15 mouse cellular contexts compared by ENCODE assay signal in genomic region chr19:53751420-53752185, GRCm38 (mm10).
DNase-seq lines count a peak whose midpoint lies in the region; ATAC-seq and TF ChIP-seq lines count a peak whose summit lies in the region.
"Had no signal": no experiment of that assay in that cellular context is flagged by ENCODE, and none has a peak within 500 bp of the region (broad histone marks: within the 10 kb centered on the region; RNA-seq: fewer than 3 reads in every experiment).

No protein-coding gene starts in this region.

- peaks cover 10% of the 10 kb centered on the region for H3K4me1 ChIP-seq in heart, adult 2 months (ENCODE audit: control insufficient read depth, insufficient read depth, low read length)
- H3K4me1 ChIP-seq in E14TG2a.4 (replicated peaks; ENCODE audit: low read depth, low read length) = peaks cover 29% of the 10 kb centered on the region
- peaks cover 28 to 46% of the 10 kb centered on the region in 2 experiments for H3K4me1 ChIP-seq in heart, embryonic 14.5 days (ENCODE audit: control insufficient read depth in 2 of 2, insufficient read depth in 2 of 2, low read length in 2 of 2)
- H3K4me1 ChIP-seq: forebrain, embryonic 13.5 days had no signal

- peaks cover 3% of the 10 kb centered on the region; the same call in 1 of the 2 replicates for H3K36me3 ChIP-seq in heart, adult 2 months (ENCODE audit: control insufficient read depth, insufficient read depth, low read length)
- H3K36me3 ChIP-seq in E14TG2a.4 (ENCODE audit: insufficient read depth, low read length) = no peaks in the 10 kb centered on the region
- H3K36me3 ChIP-seq in heart, embryonic 14.5 days (ENCODE audit: control insufficient read depth, insufficient read depth, low read length) = 0 out of 2 replicates have a peak, but pooled peaks cover 4% of the 10 kb centered on the region
- H3K36me3 ChIP-seq: liver, embryonic 12.5 days had no signal

- no peaks in the 10 kb centered on the region for H3K27me3 ChIP-seq in heart, adult 2 months (ENCODE audit: control insufficient read depth, insufficient read depth, low read length)
- peaks cover 17% of the 10 kb centered on the region for H3K27me3 ChIP-seq in E14TG2a.4 (ENCODE audit: insufficient read depth, low read length)
- no peaks in the 10 kb centered on the region for H3K27me3 ChIP-seq in heart, embryonic 14.5 days (ENCODE audit: control insufficient read depth, insufficient read depth, low read length)
- H3K27me3 ChIP-seq: CH12.LX; forebrain, embryonic 13.5 days; liver, embryonic 12.5 days had no signal

- no peaks in the 10 kb centered on the region; the same call in 1 of the 2 replicates for H3K79me2 ChIP-seq in heart, adult 2 months (replicated peaks; ENCODE audit: control insufficient read depth, insufficient read depth, low read length)

- TF ChIP-seq EP300 in heart, adult 2 months (IDR thresholded peaks at IDR 0.05; ENCODE audit: insufficient read depth, low read depth, low read length) = no peak

- no peak for TF ChIP-seq CTCF in heart, adult 2 months (IDR thresholded peaks at IDR 0.05)
- no peak for TF ChIP-seq CTCF in E14TG2a.4 (conservative IDR thresholded peaks at IDR 0.05; ENCODE audit: low read length)

- intact Hi-C loops in heart, adult 2 months (cut with DNase I) = loop anchor here (5.0 to 10.0 kb wide), 2 partner anchors 34 to 77 kb away; partner anchors contain the start of gene Rbm20
- intact Hi-C loops in heart, postnatal 14 days (cut with DNase I) = no loop called here

- peaks cover 4% of the 10 kb centered on the region for H3K9me3 ChIP-seq in E14TG2a.4 (ENCODE audit: low read length)
- peaks cover 5% of the 10 kb centered on the region; the same call in 1 of the 2 replicates for H3K9me3 ChIP-seq in heart, embryonic 14.5 days (ENCODE audit: control insufficient read depth, low read length)
- H3K9me3 ChIP-seq: forebrain, embryonic 13.5 days had no signal

- peak overlapping the region; percentile 84 for H3K27ac ChIP-seq in heart, adult 2 months
- peak overlapping the region; percentile 58 to 72 for H3K27ac ChIP-seq in heart, embryonic 14.5 days (replicated peaks in 1 of 2; ENCODE audit: control insufficient read depth in 1 of 2, insufficient read depth in 1 of 2, low read depth in 2 of 2, low read length in 2 of 2)
- H3K27ac ChIP-seq: forebrain, embryonic 13.5 days; hindbrain, postnatal 0 days; liver, embryonic 12.5 days had no signal

- no peak for ATAC-seq in heart, embryonic 14.5 days (ENCODE audit: insufficient number of reproducible peaks, insufficient read depth, low FRiP score, low read depth)
- ATAC-seq in megakaryocyte progenitor cell, adult 5-6 weeks (replicated peaks; ENCODE audit: poor library complexity) = no peak
- ATAC-seq: forebrain, embryonic 13.5 days; hindbrain, postnatal 0 days; liver, embryonic 12.5 days had no signal

- WGBS in heart, adult 2 months = 49% methylated on average over 22 of the region's 22 CpGs
- 51% methylated on average over 22 of the region's 22 CpGs for WGBS in heart, embryonic 14.5 days

- H3K4me2 ChIP-seq in heart, embryonic 14.5 days (ENCODE audit: low read length) = no peak overlapping the region
- H3K4me2 ChIP-seq: forebrain, embryonic 13.5 days; liver, embryonic 12.5 days had no signal

- H3K9ac ChIP-seq in heart, adult 2 months (ENCODE audit: low read depth, low read length) = peak overlapping the region; percentile 19; the same call in 1 of the 2 replicates
- no peak overlapping the region for H3K9ac ChIP-seq in heart, embryonic 14.5 days (ENCODE audit: low read length)
- H3K9ac ChIP-seq: forebrain, embryonic 13.5 days; liver, embryonic 12.5 days had no signal

- DNase-seq in embryo, embryonic 10.5 days (ENCODE audit: low spot score) = peak; percentile 28
- DNase-seq in embryo, embryonic 9.5 days (ENCODE audit: extremely low spot score) = no peak
- DNase-seq in heart, adult 2 months = peak in 1 of 2 experiments; percentile 70
- DNase-seq in heart, postnatal 14 days = no peak
- no peak for DNase-seq in cerebellum, postnatal 14 days
- DNase-seq: cerebellum, postnatal 25 days; kidney, adult 2 months; lung, postnatal 10 days had no signal

- no peak for TF ChIP-seq POLR2A in heart, adult 2 months (IDR thresholded peaks at IDR 0.05; ENCODE audit: insufficient read depth, low read depth, low read length)

- H3K4me3 ChIP-seq in heart, adult 2 months = no peak overlapping the region
- H3K4me3 ChIP-seq in E14TG2a.4 (replicated peaks; ENCODE audit: low read length) = peak overlapping the region; percentile 39
- H3K4me3 ChIP-seq in heart, embryonic 14.5 days (ENCODE audit: control insufficient read depth in 1 of 2, insufficient read depth in 1 of 2, low read depth in 1 of 2, low read length in 2 of 2) = no peak overlapping the region
- H3K4me3 ChIP-seq: forebrain, embryonic 13.5 days; liver, embryonic 12.5 days had no signal
